Mouse (Mus musculus) bone marrow macrophage, adult 2 months (primary cell): ENCODE measurements around the gene Adamts12.

ENCODE experiments used
- CTCF ChIP-seq: IDR thresholded peaks from 2 replicates; pipeline ENCODE4 v1.5.1; 2012; ENCODE audit warnings: low read depth, mild to moderate bottlenecking, low read length, moderate library complexity
- POLR2A ChIP-seq: IDR thresholded peaks from 2 replicates; pipeline ENCODE4 v1.6.1; 2012; ENCODE audit warnings: mild to moderate bottlenecking, low read depth, low read length, borderline replicate concordance

DNA sequence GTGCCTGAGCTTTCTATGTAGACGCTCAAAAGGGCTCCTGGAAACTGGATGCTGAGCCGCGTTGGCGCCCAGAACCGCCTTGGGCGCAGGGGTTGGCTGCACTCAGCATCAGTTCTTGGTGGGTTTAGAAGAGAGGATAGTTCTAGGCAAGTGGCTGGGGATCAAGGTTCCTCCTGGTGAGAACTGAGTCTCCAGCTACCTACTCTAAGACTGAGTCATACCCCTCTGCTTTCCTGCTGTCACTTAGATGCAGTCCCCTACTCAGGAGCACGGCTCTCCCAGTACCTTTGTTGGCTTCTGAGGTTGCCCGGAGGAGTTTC, 27.3 kb upstream of the Adamts12 start:
- TF ChIP-seq CTCF (no peak), POLR2A (no peak)
